Mouse (Mus musculus) lung, postnatal 14 days (tissue): ENCODE measurements around the gene Plch2.
A peak's percentile ranks its signal among the peaks of the same experiment; 100 is the strongest.

Experiments
- DNase-seq: peaks from one replicate; pipeline ENCODE4 v3.0.0; 2021

Plch2 gene

GRCm38 (mm10) chr4:154952461-154953241 lies 103.9 kb downstream of the Plch2 start:
- no peak for DNase-seq

GRCm38 (mm10) chr4:154949589-154949982 lies 107.0 kb downstream of the Plch2 start:
- DNase-seq = no peak

GRCm38 (mm10) chr4:154948940-154949588 lies 107.5 kb downstream of the Plch2 start:
- DNase-seq = no peak

- peak; percentile 37 for DNase-seq
Observed at GRCm38 (mm10) chr4:154948066-154948939, 108.3 kb downstream of the Plch2 start.

- DNase-seq = peak; percentile 69
Observed at GRCm38 (mm10) chr4:154946319-154946718, 110.3 kb downstream of the Plch2 start.

- peak; percentile 81 for DNase-seq
Observed at GRCm38 (mm10) chr4:154944121-154944590, 112.4 kb downstream of the Plch2 start.

GRCm38 (mm10) chr4:154943323-154944039 lies 113.1 kb downstream of the Plch2 start:
- no peak for DNase-seq

GRCm38 (mm10) chr4:154942632-154943322 lies 113.8 kb downstream of the Plch2 start:
- DNase-seq = no peak

- DNase-seq = no peak
Observed at GRCm38 (mm10) chr4:154941831-154942230, 114.8 kb downstream of the Plch2 start.

GRCm38 (mm10) chr4:154940156-154940555 lies 116.4 kb downstream of the Plch2 start:
- no peak for DNase-seq

GRCm38 (mm10) chr4:154937746-154938145 lies 118.8 kb downstream of the Plch2 start:
- DNase-seq = no peak

GRCm38 (mm10) chr4:154936542-154937255 lies 119.9 kb downstream of the Plch2 start:
- no peak for DNase-seq

- DNase-seq = no peak
Observed at GRCm38 (mm10) chr4:154935788-154936187, 120.8 kb downstream of the Plch2 start.

GRCm38 (mm10) chr4:154934800-154935199 lies 121.8 kb downstream of the Plch2 start:
- no peak for DNase-seq

GRCm38 (mm10) chr4:154933306-154933907 lies 123.2 kb downstream of the Plch2 start:
- DNase-seq = no peak
